Mouse (Mus musculus): ENCODE data around the gene Gm45717.
A peak's percentile ranks its signal among the peaks of the same experiment; 100 is the strongest.
"Not testable (repeated sequence)": the region's sequence is repeated elsewhere in the genome, so short reads cannot be mapped to it uniquely, and the experiment has no call there.

The Gm45717 gene

DNA sequence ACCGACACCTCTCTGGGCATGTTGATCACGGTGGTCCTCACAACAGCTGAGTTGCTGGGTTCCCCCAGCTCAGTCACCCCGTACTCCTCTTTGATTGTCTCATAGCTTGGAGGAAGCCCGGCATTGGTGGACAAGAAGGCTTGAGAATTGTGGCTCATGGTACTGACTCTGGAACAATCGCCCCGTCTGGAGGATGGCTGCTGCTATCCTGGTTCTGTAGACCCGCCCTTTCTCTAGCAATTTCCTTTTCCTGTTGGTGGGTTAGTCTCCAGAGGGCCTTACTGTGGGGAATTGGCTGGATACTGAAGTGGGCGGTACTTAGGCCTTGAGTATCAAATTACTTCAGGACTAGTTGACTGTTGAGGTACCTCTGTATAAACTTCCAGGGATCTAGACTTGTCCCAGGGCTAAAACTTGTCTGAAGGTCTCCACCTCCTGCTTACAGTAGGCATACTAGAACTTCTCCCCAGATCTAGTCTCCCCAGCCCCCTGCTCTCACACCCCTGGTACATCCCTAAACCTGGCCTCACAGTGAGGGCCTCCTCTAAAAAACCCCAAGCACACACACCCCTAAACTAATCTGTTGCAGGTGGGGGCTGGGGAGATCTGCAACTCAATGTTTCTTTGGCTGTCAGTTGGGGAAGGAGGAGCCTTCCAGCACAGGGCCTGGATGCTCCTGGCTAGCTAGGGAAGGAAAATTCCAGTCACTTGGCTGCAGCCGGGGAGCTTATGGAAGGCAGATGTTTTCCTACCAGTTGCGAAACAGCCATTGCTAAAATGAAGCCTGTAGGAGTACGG, at the start of gene Gm45717, which contains the start of gene Ifitm2:
Gene Gm45717, minus strand, starts transcription at position 180 of the 798 bp plus-strand sequence.
Gene Ifitm2, minus strand, starts transcription at position 230 of the 798 bp plus-strand sequence.
- peak; percentile 99 for DNase-seq (ENCODE audit: low read depth, low spot score)

DNA sequence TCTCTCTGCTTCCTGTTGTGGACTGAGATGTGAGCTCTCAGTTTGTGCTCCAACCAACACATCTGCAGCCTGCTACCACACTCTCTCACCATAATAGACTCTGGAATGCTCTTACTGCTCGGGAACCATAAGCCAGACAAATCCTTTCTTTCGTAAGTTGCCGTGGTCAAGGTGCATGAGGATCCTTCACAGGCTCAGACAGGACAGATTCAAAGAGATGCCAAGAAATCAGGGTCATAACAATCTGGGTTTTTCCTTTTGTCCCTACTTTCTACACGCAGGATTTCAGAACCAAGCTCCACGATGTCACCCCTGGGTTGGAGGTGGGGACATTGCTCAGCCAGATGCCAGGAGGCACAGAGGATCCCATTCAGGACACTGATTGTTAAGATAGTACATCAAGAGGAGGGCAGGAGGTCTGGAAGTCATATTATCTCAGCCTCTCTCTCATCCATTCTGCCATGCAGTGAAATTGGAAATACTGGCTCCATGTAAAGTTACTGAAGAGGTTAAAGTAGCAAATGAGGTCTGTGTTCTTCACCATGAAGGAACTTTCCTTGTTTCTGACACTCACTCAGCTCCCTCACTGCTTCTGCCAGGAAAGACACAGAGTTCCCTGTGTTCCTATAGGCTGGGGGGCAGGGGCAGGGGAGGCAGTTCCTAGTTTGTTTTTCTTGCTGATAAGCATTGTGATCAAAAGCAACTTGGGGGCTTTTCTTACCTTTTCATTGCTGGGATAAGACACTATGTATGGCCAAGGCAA, 47.7 kb upstream of the Gm45717 start:
- DNase-seq (ENCODE audit: low read depth, low spot score): no peak

DNA sequence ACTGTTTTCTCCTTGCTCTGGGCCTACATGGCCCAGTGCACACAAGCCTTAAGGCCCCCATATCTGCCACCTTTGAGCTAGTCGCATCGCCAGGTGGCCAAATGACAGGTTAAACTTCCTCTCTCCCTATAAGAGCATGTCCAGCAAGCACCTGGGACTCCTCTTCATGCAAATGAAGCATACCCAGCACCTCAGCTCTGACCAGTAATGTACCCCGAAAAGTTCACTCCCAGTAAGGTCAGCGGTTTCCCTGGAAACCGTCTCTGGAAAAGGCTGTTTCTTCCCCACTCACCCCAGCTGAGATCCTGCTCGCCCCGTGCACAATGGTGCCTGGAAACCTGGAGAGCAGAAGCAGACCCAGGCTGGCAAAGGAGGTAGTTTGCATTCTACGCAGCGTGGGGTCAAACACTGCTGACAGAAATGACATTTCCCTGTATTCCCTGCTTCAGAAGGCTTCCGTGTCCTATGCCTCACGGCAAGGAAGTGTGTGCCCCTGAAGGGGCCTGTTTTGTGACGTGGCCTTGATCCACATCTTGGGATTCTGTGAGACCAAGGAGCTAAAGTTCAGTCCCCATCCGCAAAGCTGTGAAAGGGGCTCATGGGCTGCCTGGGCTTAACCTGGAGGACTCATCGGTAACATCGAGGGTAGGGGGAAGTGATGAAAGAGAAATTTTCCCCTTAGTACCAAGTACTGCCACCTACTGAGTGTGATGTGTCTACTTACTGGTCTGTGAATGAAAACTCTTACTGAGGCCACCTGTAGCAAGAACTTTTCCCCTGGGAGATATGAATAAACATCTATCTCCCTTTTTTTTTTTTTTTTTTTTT, 45.4 kb upstream of the Gm45717 start:
- DNase-seq (ENCODE audit: low read depth, low spot score): no peak

DNA sequence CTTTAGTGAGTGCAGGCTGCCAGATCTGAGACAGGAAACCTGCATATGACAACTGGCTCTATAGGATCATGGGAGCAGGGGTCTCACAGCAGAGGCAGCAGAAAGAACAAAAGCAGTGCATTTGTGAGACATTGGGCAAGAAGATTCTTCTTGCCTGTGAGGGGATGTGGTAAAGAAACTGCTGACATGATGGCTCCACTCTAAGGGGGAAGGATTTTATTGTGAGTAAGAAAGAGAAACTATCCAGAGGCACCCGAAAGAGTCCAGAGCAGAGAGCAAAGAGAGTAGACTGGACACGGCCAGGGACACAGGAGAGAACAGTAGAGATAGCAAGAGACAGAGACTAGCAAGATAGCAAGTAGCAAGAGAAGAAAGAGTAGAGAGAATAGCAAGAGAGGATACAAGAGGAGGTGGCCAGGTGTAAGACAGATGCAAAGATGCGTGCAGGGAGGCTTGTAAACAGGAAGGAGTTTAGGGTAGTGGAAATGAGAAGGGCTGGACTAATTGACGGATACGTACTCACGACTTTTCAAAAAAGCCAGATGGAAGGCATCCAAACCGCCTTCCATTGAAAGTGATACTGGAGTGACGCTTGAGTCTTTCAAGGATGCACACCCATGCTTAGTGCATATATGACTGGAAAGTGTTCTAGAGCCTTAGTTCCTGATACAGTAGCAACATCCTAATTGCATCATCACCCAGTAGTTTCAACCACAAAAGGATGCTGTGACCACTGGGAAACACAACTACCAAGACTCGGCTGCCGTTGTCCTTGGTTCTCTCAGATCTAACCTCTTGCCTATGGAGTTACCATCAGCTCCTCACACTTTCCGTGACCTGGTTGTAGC, 43.3 kb upstream of the Gm45717 start:
- DNase-seq (ENCODE audit: low read depth, low spot score): no peak

DNA sequence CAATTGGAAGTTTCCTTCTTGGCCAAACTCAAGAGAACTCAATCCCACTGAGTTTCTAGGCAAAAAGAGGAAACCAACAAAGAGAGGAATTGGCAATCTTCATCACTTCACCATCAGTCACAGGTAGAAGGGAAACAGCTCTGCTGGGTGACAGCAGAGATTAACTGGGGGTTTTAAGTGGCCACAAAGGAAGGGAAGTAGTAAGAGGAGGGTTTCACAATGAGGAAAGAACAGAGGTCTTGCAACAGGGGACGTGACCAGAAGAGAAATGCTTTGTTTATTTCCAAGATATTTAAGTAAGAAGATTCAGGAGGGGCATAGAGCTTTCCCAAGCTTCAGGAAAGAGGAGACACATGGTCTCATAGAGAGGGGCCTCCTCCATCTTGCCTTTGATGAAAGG, 42.1 kb upstream of the Gm45717 start:
- no peak for DNase-seq (ENCODE audit: low read depth, low spot score)

DNA sequence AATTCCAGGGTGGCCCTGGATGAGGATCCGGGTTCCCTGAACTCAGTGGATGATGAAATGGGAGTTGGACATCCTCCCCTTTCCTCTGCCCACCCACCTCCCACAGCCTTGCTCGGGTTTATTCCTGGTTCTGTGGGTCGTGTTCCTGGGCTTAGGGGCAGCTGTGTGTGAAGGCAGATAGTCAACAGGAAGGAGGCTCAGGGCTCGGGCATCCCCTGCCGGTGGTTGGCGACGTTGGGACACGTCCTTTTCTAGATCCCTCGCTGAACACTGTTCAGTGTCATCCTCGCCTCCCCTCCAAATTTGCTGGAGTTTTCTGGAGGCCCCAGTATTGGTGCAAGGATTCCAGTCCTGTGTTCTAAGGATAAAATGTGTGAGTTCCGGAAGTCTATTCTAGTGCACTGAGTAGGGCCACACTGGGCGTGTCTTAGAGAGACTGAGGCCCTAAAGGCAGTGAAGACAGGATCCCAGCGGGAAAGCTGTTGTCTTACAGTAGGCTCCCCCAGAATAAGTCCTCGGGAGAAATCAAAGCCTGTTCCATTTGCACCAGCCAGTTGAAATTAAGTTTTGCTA, 35.5 kb upstream of the Gm45717 start:
- DNase-seq (ENCODE audit: low read depth, low spot score): peak; percentile 56

DNA sequence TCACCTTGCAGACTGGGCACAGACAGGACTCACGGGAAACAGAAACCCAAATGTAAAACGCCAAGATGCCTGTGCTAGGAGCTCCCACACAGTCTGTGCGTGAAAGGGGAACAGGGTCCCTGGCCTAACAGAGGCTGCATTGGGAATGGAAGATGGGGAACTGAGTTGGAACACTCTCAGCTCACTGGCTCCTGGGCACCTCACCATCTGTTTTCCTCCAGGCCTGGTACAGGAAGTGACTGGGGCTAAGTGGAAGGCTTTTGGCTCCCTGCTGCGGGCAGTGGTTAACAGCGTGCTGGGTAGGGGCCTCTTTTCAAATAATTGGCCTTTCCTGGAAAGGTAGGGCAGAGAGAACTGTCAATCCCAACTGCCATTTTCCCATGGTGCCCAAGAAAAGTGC, 34.9 kb upstream of the Gm45717 start:
- no peak for DNase-seq (ENCODE audit: low read depth, low spot score)

DNA sequence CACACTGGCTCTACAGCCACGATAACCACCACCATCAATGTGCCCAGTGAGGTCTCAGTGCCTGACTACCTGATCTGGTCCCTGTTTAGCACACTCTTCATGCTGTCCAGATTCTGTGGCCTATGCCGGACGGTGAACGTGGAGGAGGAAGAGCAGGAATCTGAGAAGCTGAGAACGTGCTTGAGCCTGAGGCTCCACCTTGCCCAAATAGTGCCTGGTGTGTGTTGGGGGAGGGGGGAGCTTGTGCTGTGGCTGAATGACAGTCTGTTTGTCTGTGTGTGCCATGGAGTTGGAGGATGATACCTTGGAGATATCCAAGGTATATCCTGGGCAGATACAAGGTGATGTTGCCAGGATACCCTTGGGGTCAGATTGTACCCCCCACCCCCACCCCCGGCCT, 34.4 kb upstream of the Gm45717 start:
- no peak for DNase-seq (ENCODE audit: low read depth, low spot score)

DNA sequence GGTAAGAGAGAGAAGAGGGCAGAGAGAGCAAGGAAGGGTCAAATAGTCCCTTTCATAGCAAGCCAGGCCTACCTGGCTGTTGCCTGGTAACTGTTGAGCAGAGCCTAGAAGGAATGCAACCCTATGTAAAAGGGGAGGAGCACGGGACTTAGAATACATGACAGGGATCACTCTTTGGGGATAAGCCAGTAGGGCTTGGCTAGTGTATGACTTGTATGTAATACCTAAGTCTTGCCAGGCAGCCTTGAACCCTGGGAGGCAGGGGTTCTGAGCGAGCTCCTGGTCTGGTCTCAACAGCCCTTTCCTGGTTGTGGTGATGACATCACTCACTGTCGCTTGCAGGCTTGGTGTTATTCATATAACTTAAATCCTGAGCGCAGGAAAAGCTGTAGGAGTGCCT, 33.3 kb upstream of the Gm45717 start:
- DNase-seq (ENCODE audit: low read depth, low spot score): peak; percentile 77

DNA sequence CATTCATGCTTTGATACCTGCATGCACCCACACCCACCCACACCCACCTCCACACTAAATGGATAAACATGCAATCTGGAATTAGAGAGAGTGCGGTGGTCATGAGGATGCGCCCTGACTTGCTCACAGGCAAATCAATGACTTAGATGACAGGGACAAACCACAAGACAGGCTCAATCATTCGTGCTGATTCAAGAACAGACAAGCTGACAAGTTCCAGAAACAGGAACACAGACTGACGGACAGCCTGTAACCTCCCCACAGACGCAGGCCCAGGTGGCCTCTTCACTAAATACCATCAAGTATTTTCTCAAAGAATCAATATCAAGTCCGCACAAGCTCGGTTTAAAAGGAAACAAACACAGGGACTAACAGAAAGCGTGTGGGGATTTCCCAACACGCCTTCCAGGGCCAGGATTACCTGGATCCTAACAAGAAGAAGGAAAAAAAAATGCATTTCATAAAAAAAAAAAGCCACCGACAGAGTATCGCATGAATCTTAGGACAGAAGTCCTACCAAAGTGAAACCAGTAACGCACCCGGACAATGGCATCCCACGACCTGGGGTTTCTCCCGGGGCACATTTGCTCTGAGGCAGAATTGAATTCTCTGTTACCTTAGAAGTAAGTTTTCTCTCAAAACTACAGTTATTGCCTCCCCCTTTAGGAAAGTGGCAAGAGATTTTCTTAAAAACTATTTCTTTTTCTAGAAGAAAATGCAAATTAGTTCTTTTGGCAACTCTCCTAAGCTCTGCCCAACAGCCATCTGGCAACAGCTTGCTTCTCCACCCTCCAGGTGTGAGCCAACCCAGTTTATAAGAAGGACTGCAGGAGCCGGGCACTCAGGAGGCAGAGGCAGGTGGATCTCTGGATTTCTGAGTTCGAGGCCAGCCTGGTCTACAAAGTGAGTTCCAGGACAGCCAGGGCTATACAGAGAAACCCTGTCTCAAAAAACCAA, 31.7 kb upstream of the Gm45717 start:
- DNase-seq (ENCODE audit: low read depth, low spot score): no peak

DNA sequence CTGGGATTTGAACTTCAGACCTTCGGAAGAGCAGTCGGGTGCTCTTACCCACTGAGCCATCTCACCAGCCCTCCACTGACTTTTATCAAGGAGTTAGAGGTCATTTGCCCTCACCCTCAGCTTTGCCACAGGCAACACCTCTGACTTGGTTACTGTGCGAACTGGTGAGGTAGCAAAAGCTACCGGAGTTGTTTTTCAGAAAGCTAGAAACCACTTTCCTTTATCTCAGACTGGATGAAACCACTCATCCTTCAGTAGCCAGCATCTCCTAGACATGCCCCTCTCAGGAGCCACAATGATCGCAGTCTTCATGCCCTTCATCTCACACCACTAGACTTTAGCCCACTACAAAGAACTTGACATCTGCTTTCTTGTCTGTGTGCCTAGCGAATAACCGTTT, 27.2 kb upstream of the Gm45717 start:
- DNase-seq (ENCODE audit: low read depth, low spot score): no peak

DNA sequence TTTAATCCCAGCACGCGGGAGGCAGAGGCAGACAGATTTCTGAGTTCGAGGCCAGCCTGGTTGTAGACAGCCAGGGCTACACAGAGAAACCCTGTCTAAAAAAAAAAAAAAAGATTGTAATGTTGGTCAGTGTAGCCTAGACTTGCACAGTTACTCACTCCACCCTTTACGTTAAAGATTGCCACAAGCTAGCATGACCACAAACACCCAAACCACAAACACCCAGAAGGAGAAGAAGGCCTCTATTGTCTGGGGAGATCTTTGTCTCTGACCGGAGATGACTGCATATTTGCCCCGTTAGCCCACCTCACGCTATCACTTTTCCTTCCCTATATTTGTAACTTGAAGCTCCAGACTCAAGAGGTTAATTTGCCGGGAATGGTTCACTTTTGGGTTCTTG, 26.0 kb upstream of the Gm45717 start:
- no peak for DNase-seq (ENCODE audit: low read depth, low spot score)

DNA sequence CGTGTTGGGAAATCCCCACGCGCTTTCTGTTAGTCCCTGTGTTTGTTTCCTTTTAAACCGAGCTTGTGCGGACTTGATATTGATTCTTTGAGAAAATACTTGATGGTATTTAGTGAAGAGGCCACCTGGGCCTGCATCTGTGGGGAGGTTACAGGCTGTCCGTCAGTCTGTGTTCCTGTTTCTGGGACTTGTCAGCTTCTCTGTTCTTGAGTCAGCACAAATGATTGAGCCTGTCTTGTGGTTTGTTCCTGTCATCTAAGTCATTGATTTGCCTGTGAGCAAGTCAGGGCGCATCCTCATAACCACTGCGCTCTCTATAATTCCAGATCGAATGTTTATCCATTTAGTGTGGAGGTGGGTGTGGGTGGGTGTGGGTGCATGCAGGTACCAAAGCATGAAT, 21.0 kb upstream of the Gm45717 start:
- DNase-seq (ENCODE audit: low read depth, low spot score): not testable (repeated sequence)

DNA sequence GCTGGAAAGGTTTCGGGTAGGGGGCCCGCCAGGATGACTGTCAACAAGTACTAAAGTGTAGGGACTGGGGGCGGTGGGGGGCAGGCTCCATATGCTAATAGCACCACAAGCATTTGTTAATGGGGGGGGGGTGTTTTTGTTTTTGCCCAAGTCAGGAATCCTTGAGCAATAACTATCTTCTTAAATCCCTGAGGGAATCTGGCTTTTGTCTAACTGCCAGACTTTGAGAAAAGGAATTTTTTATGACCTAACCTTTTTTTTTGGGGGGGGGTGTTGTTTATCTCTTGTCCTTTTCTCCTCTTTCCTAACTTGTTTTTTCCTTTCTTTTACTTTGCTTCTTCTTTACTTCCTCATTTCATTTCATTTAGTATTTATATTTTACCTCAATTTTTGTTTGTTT, 19.7 kb upstream of the Gm45717 start:
- DNase-seq (ENCODE audit: low read depth, low spot score): no peak

DNA sequence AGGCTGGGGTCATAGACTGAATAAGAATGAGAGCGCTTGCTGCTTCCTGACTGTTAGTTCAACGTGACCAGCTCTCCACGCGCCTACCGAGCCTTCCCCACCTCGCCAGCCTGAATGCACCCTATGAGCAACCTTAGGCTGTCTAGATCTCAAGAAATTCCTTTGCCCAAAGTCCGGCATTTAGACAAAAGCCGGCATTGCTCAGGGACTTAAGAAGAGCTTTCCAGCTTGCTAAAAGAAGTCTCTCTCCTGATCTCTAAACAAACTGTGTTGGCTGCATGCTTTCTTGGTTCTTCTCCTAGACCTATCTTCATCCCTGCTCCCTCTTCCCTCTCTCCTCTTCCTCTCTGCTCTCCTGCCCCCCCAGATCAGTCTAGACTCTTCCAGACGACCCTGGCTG, 19.2 kb upstream of the Gm45717 start:
- DNase-seq (ENCODE audit: low read depth, low spot score): peak; percentile 66

DNA sequence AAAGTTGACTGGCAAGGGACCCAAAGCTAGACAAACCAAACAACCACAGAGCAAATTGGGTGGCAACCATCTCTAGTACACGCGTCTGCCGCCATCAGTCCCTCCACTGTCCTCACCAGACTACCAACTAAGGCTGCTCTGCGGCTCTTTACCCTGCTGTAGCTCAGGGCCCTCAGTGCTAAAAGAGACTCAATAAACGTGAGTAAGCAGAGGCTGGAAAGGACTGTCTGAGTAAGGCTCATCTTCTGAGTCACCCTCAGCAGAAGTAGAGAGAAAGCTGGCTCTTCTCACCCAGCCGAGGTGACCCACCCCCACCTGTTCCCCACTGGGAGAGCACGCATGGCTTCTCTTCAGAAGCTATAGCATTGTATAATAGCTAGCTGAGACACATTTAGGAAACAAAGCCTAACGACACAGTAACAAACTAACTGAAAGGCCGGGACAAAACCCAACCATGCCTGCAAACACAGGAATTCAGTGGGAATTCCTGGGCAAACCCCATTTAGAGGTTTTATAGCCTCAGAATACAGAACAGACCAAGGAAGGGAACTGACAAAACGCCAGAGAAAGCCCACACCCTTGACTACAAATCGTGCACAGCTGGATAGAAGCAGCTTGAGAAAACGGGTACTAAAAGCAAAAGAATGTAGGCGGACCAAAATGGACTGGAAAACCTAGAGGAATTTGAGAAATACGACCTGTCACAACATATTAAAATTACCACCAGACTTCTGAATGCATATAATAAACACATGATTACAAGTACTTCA, 17.8 kb upstream of the Gm45717 start:
- DNase-seq (ENCODE audit: low read depth, low spot score): peak; percentile 94

DNA sequence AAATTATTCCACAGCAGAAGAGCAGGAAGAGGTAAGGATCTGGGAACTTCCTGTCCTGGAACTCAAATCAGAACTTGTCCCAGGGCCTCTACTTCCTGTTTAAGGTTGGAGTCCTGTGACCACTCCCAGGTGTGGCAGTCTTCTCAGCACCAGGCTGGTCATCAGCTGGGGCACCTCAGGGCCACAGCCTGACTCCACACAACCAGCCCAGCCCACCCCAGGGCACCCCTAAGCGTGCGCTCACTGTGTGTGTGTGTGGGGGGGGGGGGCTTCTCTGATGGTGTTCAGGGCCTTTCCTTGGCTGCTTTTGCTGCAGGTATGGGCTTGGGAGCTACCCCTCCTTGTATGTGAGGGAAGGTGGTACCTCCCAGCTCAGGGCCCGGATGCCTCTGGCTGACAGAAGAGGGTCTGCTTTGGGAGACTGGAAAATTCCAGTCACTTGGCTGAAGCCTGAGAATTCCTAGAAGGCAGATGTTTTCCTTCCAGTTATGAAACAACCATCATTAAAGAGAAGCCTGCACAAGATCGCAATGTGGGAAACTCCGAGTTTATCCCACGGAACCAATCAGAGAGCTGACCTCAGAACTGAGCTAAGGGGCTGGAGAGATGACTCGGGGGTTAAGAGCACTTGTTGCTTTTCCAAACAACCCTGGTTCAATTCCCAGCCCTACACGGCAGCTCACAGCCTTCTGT, 15.9 kb upstream of the Gm45717 start:
- no peak for DNase-seq (ENCODE audit: low read depth, low spot score)

DNA sequence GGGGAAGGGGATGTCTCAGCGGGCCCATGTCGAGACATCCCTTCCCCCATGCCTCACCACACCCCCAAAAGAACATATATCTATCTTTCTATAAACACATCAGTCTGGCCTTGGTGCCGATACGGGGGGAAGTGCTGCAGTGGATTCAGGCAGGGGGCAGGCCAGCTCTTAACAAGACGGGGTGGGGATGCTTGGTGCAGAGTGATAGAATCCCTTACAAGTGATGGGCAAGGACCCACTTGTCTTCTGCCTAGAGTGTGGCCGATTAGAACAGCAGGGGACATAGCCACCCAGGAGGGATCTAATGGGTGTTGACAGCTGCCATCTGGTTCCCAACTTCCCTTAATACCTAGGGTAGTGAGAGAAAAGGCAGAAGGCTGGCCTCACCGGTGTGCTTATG, 15.2 kb upstream of the Gm45717 start:
- DNase-seq (ENCODE audit: low read depth, low spot score): no peak

Measured in R1 (cell line).